Mouse (Mus musculus): ENCODE results near the gene Arfgap1.

Gene Arfgap1

DNA sequence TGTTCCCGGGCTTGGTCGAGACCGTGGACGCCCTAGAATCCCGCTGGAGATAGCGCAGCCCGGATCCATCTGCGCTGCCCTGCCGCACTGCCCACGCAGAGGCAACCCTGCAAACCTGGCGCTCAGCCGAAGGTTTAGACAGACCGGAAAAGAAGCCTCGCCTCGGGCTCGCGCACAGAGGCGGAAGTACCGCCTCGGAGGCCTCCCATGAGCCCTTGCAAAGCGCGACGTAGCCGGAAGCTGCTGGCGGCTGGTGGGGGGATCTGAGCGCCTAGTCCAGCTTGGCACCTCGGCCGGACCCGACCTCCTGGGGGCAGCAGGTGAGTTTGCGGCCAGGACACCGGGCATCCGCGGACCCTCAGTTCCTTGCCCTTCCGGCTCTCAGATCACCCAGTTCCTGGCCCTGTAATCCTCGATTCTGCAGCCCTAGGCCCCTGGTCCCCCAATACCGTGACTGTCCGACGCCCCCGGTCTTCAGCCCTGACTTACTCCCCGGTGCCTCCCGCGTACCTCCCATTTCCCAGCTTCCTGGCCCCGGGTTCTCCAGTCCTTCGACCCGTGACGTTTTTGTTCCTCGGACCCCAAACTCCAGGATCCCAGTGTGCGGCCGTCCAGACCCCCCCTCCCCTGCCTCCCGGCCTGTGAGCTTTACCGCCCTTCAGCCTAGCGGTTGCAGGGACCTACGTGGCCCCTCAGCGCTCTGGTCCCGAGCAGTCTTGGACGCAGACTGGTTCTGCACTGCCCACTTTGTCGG lies at the start of gene Arfgap1:
Arfgap1 (plus strand) TSS at position 216 of the 754 bp plus-strand sequence.
- peak; percentile 94 for DNase-seq

DNA sequence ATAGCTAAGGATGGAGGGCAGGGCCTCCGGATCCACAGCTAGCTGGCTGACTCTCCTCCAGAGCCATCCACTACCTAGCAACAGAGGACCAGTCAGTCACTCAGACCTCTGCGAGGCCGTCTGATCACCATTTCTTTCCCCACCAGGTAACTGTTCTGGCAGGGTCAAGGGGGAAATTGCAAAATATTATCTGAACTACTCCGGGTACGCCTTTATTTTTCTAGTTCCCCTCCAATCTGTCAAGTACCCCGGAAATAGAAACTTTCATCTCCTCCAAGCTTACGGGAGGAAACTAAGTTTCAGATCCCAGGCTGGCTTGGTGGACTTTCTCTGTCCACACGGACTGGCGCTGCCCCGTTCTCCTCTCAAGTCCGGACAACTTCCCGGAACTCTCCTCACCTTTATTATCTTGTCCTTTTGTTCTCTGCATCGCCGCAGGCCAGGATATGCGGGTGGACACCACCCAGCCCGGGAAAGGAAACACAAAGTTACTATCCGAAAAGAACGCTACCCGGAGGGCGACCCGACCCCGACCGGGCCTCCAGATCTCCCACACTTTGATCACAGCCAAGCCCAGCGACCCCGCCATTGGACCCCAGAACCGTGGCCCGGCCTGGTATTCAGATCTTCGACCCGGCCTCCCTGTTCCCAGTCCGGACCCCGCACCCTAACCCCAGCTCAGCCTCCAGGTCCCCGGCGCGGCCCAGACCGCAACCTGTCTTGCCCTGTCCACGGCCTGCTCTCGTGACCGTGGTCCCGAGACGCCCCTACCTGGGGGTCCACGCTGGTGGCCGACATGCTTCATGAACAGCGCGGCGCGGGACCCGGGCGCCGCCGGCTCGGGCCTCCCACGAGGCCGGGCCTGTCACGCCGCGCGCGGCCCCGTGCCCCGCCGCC lies 46.9 kb upstream of the Arfgap1 start:
- no peak for DNase-seq

DNA sequence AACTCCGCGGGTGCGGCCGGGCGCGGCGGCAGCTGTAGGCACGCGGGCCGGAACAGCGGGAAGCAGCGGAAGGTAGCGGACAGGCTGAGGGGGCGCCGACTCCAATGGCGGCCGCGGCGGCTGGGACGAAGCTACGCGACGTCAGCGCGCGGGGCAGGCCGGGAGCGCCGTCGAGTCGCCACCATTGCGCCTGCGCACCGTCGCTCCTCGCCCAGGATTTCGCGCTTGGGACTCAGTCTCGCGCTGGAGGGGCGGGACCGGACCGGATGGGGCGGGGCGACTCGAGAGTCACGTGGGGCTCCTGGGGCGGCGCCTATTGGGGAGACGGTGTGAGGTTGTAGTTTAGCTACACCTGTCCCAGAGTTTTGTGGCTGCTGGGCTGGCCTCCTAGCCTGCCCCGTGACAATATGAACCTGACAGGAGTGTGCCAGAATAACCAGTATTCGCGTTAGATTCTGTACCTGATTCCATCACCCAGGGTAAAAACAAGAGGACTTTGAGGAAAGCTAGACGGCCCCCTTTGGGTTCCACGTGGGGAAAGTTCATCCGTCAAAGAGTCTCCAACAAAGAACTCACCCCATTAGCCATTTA lies 46.1 kb upstream of the Arfgap1 start, which contains the start of gene Ythdf1:
Ythdf1 (minus strand) TSS at position 140 of the 591 bp plus-strand sequence.
- DNase-seq = peak; percentile 98

DNA sequence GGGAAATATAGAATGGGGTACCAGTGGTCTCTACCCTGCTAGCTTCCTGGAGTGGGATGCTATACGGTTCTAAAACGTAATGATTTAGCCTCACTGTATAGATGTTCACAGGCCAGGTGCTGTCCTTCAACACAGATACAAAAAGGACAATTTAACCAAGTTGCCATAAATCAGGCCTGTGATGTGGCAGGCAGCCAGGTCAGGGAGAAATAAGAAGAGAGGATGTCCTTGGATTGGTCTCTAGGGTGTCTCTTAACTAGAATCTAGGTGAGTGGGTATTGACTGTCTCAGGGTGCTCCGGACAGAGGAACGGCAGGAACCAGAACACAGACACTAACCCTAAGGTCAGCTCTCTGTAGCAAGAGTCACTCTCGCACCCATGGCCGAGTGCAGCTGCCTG lies 44.3 kb upstream of the Arfgap1 start:
- no peak for DNase-seq

DNA sequence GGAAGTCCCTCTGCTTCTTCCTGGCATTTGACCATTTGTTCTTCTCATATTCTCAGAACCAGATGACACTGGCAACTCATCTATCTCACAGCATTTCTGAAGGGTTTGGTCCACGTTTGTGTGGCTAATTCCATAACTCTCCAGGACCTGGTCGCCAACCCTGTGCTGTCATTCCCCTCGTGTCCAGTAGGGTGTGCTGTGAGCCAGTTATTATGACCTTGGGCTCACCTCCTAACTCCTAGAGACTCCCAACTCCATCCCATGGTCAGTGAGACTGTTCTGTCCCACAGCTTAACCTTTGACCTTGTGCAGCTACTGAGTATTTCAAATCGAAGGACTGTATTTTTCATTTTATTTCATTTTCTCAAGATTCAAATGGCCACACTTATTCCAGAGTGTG lies 41.8 kb upstream of the Arfgap1 start:
- peak; percentile 78 for DNase-seq

DNA sequence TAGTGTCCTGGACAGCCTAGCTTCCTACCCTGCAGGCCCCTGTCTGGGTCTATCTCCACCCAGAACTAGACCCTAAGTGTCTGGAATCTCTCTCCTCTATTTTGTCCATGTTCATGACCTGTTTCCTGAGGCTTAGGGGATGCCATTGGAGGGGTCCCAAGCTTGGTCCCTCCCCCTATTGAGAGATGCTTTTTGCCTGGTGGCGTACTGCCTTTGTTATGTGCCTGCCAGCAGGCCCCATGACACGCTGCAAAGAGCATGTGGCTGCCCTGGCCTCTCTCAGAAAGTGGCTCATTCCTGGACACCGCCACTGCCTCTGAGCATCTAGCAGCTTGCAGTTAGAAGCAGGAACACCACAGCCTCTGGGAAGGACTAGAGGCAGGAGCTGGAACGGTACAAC lies 38.3 kb upstream of the Arfgap1 start, which contains the start of gene Birc7:
Birc7 (plus strand) TSS at position 301 of the 400 bp plus-strand sequence.
- DNase-seq = no peak

DNA sequence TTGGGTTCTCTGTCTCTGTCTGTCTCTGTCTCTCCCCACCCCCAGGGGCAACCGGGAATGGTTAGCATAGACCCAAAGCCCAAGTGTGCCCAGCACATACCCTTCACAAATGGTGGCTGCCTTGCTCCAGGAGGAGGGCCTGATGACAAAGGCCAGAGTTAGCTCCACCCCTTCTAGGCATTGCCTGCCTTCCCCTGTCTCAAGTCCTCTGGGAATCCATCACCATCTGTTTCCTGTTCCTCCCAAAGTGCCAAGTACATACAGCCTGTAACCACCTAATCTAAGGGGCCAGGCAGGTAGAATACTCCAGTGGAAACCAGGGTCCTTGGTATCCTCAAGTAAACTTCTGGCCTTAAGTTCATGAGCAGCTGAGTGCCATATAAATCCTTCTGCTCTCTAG lies 34.6 kb upstream of the Arfgap1 start:
- no peak for DNase-seq

DNA sequence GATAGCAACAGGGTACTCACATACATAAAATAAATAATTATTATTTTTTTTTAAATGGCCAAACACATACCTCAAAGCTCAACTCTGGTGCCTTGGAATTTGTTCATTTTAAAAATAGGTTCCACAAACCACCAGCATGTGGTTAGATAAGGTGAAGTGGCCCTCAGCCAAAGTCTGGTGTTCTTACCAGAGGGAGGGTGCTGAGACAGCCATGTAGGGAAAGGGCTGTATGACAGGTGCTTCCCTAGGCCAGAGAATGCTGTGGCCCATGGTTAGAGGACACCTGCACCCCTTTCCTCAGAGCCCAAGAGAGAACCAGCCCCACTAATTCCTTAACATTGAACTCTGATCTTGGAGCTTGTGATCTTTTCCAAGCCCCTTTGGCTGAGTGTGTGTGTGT lies 26.8 kb upstream of the Arfgap1 start:
- no peak for DNase-seq

DNA sequence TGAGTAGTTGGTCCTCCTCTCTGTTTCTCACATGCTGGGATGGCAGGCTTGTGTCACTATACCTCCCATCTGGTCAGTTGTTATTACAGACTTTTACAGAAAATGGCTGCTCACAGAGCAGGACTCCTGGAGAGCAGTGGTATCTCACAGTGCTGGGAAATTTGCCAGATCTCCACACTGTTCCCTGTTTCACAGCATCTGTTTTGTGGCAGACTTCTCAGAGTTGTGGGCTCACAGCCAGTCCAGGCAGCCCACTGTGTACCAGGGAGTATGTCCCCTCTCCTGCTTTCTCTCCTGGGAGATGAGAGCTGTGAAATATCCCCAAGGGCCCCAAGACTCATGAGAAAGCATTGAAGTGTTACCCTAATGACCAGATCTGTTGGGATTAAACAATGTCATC lies 25.2 kb upstream of the Arfgap1 start:
- DNase-seq = no peak

DNA sequence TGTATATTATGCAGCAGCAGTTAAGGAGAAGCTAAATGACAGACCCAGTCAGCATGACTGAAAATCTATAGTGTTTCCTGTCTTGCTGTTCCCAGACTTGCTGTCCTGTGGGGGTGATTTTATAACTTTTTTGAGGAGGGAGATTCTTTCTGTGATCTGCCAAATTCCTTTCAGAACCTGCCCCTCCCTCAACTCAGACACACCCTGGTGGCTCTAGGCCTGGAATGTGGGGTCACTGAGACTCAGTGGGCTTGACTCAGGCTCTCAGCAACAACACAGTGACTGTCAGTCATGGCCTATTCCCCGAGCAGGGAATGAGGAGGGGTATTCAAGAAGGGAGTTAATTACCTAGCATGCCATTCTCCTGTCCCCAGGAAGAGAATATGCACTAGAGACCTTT lies 17.1 kb upstream of the Arfgap1 start:
- no peak for DNase-seq

DNA sequence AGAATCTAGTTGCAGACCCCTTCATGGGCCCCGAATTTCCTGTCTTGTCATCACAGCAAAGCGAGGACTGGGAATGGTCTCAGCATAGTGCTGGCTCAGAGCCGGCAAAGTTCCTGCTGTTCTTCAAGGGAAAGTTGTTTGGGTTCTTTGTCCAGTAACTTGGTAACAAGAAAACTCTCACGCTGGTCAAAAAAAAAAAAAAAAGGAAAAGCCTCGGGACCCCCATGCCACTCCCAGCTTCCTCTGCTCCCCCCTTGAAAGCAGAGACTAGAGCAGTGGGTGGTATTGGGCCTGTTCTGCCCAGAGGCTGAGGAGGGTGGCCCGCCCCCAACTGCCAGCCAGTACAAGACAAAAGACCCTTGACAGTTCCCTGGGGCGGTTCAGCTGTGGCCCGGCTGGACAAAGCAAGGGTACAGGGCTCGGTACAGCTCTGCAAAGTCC lies 14.3 kb upstream of the Arfgap1 start:
- no peak for DNase-seq

DNA sequence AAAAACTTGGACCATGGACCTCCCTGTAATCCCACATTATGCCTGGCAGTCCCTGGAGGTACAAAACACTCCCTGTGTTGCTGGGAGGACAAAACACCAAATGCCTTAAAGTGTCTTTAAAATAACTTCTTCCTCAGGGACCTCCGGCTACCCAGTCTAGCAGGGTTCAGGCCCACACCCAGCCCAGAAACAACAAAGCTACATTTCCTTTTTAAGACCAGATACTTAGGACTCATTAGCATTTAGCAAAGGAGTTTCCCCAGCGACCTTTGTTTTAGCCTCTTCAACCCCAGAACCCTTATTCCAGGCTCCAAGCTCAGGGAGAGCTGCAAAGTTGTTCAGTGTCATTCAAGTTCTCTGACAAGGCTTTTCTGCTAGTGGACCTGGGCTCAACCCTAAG lies 13.4 kb upstream of the Arfgap1 start:
- no peak for DNase-seq

DNA sequence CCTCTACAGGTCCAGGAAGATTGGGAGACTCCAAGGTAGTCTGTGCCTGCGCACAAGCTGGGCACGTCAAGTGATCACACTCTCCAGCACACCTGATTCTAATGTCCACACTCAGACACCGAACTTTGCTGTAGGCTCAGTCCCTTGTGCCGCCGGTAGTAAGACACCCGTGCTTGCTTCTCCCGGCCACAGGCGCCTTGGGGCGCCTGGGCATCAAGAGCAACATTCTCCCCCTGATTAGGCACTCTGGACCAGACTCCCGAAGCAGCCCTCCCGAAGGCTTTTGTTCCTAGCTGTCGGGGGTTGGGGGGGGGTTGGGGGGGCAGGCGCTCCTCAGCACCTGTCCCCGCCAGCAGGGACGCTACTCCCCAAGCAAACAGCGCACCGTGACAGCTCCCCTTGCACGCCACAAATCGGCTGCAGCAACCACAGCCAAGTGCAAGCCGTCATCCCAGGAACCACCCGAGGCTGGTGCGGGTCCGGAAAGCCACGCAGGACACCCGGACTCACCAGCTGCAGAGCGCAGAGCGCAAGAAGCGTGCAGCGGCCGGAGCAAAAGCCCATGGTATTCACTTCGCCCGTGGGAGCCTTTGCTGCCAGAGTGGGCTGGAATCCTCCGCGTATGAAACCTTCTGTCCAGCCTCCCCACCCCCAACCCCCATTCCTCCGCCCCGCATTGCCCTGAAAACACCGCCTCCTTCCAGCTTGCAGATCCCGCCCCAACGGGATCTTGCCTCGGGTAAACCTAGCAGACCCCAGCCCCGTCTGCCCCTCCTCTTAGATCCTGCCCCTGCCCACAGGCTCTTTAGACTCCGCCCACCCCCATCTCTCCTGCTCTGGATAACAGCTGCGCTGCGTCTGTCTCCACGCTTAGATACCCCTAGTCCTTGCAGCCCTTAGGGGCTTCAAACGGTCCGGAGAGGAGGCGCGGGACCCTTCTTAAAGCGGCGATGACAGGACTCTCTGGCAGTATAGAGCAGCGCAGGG lies 12.7 kb upstream of the Arfgap1 start, which contains the start of gene Nkain4:
Nkain4 (minus strand) TSS at position 639 of the 987 bp plus-strand sequence.
- DNase-seq = peak; percentile 57

DNA sequence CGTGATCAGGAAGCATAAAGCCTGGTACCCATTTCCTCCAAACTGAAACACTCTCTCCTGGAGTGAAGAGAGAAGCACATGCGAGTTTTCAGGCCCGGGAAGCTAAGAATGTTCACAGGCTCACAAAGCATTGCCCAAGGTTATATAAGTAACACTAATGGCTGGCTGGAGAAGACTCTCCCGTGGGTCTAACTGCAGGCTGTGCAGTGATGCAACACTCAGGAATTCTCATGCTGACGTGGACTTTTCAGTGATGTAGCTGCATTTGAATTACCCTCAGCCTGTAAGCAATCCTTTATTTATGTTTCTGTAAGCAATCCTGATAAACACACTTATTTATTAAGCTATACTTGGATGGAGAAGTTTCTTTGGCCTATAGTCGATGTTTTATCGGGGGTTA lies 7.4 kb upstream of the Arfgap1 start:
- DNase-seq = no peak

DNA sequence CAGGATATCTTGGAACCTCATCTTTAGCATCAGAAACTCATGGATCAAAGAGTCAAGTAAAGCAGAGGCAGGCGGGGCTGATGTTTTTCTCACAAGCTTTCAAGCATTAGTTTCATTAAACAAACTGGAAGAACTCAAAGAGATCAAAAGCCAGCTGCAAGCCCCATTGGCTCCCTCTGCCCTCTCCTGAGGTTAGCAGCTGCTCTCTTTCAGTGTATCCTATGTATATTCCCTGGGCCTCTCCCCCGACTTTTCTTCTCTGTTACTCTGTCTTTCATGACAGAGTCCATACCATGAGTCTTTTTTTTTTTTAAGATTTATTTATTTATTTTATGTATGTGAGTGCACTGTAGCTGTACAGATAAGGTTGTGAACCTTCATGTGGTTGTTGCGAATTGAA lies 6.8 kb upstream of the Arfgap1 start:
- no peak for DNase-seq

DNA sequence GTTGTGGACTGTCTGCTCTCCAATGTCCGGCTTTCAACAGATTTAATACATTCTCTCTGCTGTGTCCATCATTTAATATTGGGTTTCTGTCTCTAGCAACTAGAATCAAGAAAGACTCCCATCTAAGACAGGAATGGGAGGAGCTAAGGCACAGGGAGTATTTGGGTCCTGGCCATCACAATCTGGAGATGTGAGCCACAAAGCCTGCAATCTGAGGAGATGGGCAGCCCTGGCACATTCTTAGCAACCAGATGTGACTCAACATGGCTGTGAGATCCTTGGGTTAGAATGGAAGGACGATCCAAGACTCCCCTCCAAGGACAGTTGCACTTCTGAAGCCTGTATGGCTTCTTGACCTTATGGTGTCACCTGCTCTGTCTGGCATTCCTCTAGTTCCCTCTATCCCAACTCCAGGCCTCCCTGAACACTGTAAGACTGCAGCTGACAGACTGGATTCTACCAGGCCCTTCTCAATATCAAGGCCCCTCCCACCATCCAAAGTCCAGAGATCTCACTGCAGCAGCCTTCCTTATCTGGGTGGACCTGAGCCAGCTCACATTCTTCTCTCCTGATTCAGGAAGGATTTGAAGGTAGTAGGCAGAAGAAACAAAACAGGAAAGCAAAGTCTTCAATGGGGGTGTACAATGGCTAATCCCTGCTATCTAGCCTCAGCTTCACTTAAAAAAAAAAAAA lies 4.3 kb upstream of the Arfgap1 start:
- peak; percentile 32 for DNase-seq

DNA sequence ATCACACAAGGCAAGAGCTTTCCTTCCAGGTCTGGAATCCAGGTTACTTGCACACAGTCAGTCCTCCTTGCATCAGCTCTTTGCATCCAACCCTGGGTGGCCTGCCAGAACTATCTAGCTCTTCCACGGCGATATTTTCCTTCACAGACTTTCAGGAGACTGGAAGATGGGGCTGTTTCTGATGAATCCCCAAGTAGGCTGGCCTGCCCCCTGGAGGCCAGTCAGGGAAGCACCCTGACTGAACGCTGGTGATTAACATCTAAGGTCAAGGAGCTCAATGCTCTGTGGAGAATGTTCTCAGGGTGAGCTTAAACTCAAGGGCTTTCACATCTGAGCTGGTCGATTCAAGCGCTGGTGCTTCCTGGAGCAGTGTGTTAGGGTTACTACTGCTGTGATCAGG lies 3.1 kb upstream of the Arfgap1 start:
- DNase-seq = peak; percentile 78

DNA sequence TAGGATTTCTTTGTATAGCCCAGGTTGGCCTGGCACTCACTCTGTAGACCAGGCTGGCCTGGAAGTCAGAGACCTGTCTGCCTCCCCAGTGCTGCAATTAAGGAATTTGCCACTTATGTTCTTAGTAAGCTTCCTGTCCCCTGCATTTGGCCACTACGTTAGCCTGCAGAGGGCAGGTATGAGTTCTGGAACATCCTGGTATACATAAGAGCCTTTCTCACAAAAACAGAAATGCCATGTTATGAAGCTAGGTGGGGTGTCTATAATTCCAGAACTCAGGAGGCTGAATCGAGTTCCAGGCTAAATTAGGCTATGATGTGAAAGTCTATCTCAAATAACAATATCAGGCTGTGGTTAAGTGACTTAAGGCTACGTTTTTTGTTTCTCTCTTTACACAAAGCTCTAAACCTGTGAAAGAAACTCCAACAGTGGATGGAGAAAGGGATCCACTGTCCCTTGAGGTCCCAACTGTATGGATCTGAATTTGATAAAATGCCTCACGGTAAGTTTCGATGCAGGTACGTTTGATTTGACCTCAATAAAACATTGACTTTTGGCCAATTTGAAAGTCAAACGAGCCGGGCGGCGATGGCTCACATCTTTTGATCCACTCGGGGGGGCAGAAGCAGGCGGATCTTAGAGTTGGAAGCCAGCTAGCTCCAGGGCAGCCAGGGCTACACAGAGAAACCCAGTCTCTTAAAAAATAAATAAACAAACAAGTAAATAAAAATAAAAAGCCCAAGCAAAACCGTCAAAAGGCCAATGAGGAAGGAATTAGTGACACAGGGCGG lies 738 bp upstream of the Arfgap1 start:
- peak; percentile 22 for DNase-seq

DNA sequence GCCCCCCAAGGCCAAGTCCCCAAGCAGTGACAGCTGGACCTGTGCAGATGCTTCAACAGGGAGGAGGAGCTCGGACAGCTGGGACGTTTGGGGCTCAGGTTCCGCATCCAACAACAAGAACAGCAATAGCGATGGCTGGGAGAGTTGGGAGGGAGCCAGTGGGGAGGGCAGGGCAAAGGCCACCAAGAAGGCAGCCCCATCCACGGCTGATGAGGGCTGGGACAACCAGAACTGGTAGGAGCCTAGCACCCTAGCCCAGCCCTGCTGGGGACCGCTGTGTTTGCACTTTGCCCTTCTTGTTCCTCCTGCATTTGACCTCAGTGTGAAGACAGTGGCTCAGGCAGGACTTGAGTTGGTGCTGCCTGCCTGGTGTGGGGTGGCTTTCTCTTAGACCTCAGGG lies 14.1 kb downstream of the Arfgap1 start:
- peak; percentile 50 for DNase-seq

DNA sequence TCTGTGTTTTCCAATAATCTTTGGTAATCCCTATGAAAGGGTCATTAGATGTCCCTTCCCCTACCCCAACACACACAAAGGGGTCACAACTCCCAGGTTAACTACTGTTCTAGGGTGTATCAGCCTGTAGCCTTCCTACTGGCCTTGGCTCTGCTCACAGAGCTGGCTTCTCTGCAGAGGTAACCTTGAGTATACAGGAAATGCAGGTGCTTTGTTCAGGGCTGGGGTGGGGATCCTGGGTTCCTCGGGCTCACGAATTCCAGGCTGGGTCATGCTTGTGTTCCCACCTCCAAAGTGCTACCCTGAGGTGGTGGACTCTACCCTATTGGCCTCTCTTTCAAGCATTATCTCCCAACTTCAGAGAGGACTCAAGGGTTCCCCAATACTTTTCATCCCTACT lies 18.6 kb downstream of the Arfgap1 start:
- no peak for DNase-seq

DNA sequence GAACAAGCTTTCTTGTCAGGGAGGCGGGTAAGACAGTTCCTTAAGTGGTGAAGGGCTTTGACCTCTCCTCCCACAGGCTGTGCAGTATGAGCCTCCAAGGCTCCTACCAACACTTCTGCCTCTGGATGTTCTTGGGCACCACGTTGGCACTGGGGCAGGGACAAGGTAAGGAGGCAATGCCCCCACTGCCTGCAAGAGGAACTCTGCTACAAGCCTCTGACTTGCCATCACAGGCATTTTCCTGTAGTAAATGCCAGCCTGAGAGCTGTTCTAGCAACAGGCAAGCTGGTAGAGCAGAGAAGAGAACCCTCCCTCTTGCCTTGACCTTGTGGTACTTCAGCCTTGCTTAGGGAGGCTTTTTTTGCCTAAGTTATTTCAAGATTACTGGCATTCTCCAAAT lies 19.4 kb downstream of the Arfgap1 start, which contains the start of gene Col20a1:
Col20a1 (plus strand) TSS at position 87 of the 400 bp plus-strand sequence.
- DNase-seq = no peak

All from kidney, postnatal 14 days (tissue).